Mouse (Mus musculus): Measurements from ENCODE around the gene Esr1. TPM values are rescaled to one million over a fixed set of nuclear protein-coding genes. Genes with fewer than 3 reads are reported as not detected.

Esr1 gene
- polyA plus RNA-seq, 1 experiment from 2014 or later, result 0.24 TPM

DNA sequence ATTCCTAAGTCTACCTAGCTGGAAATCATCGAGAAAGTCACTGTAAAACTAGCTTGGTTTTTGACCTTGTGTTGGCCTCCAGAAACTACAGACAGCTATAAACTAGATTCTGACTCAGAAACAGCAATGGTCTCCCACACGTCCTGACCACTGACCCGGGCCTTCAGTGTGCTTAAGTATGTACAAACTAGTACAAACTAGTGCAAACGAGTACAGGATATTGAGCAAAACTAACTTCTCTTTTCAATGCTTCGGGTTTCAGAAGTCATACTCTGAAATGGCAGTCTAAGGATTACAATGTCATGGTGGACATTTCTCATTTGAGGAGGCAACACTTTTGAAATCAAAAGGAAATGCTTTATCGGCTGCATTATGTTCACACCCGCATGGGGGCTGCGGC, 433.1 kb downstream of the Esr1 start:
- Histone ChIP-seq H3K9me3 (replicated peaks) (no peaks in the 10 kb centered on the region), H3K36me3 (peaks cover 16% of the 10 kb centered on the region), H3K27ac (no peak overlapping the region), H3K4me3 (no peak overlapping the region), H3K4me1 (no peaks in the 10 kb centered on the region), H3K27me3 (ENCODE audit: low read depth, poor library complexity, severe bottlenecking) (no peaks in the 10 kb centered on the region)
- DNase-seq (ENCODE audit: low spot score), result no peak
- 89% methylated on average over 8 of the region's 8 CpGs for WGBS

DNA sequence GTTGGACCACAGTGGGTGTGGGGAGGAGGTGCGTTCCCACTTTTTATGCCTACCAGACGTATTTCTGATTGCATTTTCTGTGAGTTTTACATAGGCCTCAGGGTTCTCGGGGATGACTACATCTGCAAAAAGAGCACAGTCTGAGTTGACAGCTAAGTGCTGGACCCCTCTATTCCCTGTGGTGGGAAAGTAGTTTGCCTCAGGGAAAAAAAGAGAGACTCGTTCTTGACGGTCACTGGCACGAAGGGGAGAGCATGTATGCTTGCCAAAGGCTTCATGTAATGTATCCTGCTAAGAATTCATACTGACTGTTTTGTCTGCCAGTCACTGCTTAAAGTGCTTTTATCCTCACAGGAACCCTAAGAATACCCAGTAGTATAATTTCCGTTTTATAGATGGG, 433.8 kb downstream of the Esr1 start:
- Histone ChIP-seq H3K4me1 (no peaks in the 10 kb centered on the region), H3K27me3 (ENCODE audit: low read depth, poor library complexity, severe bottlenecking) (no peaks in the 10 kb centered on the region), H3K36me3 (peaks cover 13% of the 10 kb centered on the region), H3K9me3 (replicated peaks) (no peaks in the 10 kb centered on the region), H3K27ac (no peak overlapping the region), H3K4me3 (no peak overlapping the region)
- 95% methylated on average over 7 of the region's 7 CpGs for WGBS
- no peak for DNase-seq (ENCODE audit: low spot score)

DNA sequence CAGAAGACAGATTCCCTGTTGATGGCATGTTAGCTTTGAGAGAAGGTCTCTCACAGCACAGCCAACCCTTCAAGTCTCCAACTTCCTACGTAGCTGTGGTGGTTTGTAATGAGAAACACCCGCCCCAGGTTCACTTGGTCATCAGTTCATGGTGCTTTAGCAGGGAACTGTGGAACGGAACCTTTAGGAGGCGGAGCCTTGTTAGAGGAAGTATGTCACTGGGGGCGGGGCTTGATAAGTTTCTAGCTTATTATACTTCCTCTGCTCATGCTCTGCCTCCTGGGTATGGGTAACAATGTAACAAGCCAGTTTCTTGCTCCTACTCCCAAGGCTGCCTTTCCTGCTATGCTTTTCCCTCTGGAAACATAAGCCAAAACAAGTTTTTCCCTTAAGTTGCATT, 434.3 kb downstream of the Esr1 start:
- Histone ChIP-seq H3K27ac (no peak overlapping the region), H3K4me3 (no peak overlapping the region), H3K9me3 (replicated peaks) (no peaks in the 10 kb centered on the region), H3K4me1 (no peaks in the 10 kb centered on the region), H3K27me3 (ENCODE audit: low read depth, poor library complexity, severe bottlenecking) (no peaks in the 10 kb centered on the region), H3K36me3 (peaks cover 11% of the 10 kb centered on the region)
- no peak for DNase-seq (ENCODE audit: low spot score)
- WGBS, result 87% methylated on average over 5 of the region's 5 CpGs

Other genes starting within 250 kb of the Esr1 start
- 21.5 and 23.1 TPM in 2 replicates for gene Zbtb2, start 223.5 kb upstream of the Esr1 start, polyA plus RNA-seq (2016; fragmentation: Nextera tagmentation; extraction: Ambion mirVana)
- gene Rmnd1, start 179.2 kb upstream of the Esr1 start, polyA plus RNA-seq (2016; fragmentation: Nextera tagmentation; extraction: Ambion mirVana), result 49.2 and 55.1 TPM in 2 replicates
- 30.7 and 33.6 TPM in 2 replicates for gene Armt1, start 179.1 kb upstream of the Esr1 start, polyA plus RNA-seq (2016; fragmentation: Nextera tagmentation; extraction: Ambion mirVana)
- gene Ccdc170, start 129.1 kb upstream of the Esr1 start, polyA plus RNA-seq (2016; fragmentation: Nextera tagmentation; extraction: Ambion mirVana), result 0.09 TPM in 1 of 2 replicates, not detected in the other